Mouse (Mus musculus): ENCODE data around the gene Cyb561d2. TPM values are rescaled to one million over a fixed set of nuclear protein-coding genes. Genes with fewer than 3 reads are reported as not detected.

Gene Cyb561d2
- polyA plus RNA-seq, 1 experiment from 2014 or later: 22.9 TPM

DNA sequence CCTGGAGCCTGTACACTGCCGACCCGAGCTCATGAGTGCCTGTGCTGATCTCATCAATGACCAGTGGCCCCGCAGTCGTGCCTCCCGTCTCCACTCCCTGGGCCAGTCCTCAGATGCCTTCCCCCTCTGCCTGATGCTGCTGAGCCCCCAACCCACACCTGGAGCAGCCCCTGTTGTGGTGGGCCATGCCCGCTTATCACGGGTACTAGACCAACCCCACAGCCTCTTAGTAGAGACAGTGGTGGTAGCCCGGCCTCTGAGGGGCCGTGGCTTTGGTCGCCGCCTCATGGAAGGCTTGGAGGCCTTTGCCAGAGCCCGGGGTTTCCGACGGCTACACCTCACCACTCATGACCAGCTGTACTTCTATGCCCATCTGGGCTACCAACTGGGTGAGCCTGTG is 41.2 kb upstream of the Cyb561d2 start:
- Histone ChIP-seq H3K27me3 (ENCODE audit: insufficient read depth, low read length) (no peaks in the 10 kb centered on the region), H3K9ac (no peak overlapping the region), H3K27ac (ENCODE audit: low read depth) (no peak overlapping the region), H3K4me2 (no peak overlapping the region), H3K4me3 (ENCODE audit: low read depth, low read length) (no peak overlapping the region), H3K9me3 (ENCODE audit: low read depth, low read length) (no peaks in the 10 kb centered on the region), H3K36me3 (ENCODE audit: insufficient read depth) (peaks cover 18% of the 10 kb centered on the region; the same call in 1 of the 2 replicates), H3K4me1 (ENCODE audit: insufficient read depth) (peaks cover 2% of the 10 kb centered on the region; the same call in 1 of the 2 replicates)
- ATAC-seq (ENCODE audit: insufficient read depth) (no peak), DNase-seq (no peak)
- no peak for TF ChIP-seq CTCF (IDR thresholded peaks at IDR 0.05; ENCODE audit: low read depth)
- WGBS: 91% methylated on average over 14 of the region's 14 CpGs

- Histone ChIP-seq H3K9ac (no peak overlapping the region; the same call in 1 of the 2 replicates), H3K9me3 (ENCODE audit: low read depth, low read length) (no peaks in the 10 kb centered on the region), H3K4me2 (0 out of 2 replicates have a peak overlapping the region, but pooled peaks have one; percentile 73), H3K4me1 (ENCODE audit: insufficient read depth) (no peaks in the 10 kb centered on the region), H3K27me3 (ENCODE audit: insufficient read depth, low read length) (no peaks in the 10 kb centered on the region), H3K4me3 (ENCODE audit: low read depth, low read length) (no peak overlapping the region), H3K36me3 (ENCODE audit: insufficient read depth) (peaks cover 18% of the 10 kb centered on the region; the same call in 1 of the 2 replicates), H3K27ac (ENCODE audit: low read depth) (no peak overlapping the region)
- ATAC-seq (ENCODE audit: insufficient read depth) (no peak), DNase-seq (no peak)
- WGBS: 87% methylated on average over 7 of the region's 7 CpGs
- TF ChIP-seq CTCF (IDR thresholded peaks at IDR 0.05; ENCODE audit: low read depth): no peak
These were observed 40.6 kb upstream of the Cyb561d2 start for GRCm38 (mm10) chr9:107582509-107583062.

DNA sequence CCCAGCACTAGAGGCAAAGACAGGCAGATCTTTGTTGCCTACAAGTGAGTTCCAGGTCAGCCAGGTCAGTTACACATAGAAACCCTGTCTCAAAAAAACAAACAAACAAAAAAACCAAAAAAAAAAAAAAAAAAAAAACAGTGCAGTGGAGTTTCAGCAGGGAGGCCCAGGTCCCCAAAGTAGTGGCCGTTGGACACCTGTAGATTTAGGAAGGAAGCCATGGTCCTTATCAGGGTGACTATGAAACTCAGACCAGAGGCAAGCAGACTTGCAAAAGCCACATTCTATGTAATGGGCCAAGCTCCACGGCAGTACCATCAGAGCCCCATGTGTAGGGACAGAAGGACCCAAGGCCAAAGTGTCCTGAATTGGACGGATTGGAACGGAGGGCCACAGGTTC is 39.6 kb upstream of the Cyb561d2 start:
- peak overlapping the region; percentile 73 for H3K4me2 ChIP-seq
- whole genome bisulfite sequencing: 60% methylated on average over 4 of the region's 4 CpGs
- peak overlapping the region; percentile 93 for H3K27ac ChIP-seq (ENCODE audit: low read depth)
- peak overlapping the region; percentile 51 for H3K4me3 ChIP-seq (ENCODE audit: low read depth, low read length)
- H3K36me3 ChIP-seq (ENCODE audit: insufficient read depth): peaks cover 18% of the 10 kb centered on the region; the same call in 1 of the 2 replicates
- H3K9ac ChIP-seq: peak overlapping the region; percentile 66
- no peak for TF ChIP-seq CTCF (IDR thresholded peaks at IDR 0.05; ENCODE audit: low read depth)
- H3K27me3 ChIP-seq (ENCODE audit: insufficient read depth, low read length): no peaks in the 10 kb centered on the region
- H3K4me1 ChIP-seq (ENCODE audit: insufficient read depth): peaks cover 4% of the 10 kb centered on the region
- DNase-seq: no peak
- H3K9me3 ChIP-seq (ENCODE audit: low read depth, low read length): no peaks in the 10 kb centered on the region
- ATAC-seq (ENCODE audit: insufficient read depth): no peak

- Histone ChIP-seq H3K9me3 (ENCODE audit: low read depth, low read length) (no peaks in the 10 kb centered on the region), H3K4me2 (peak within 1 kb of the TSS; percentile 73), H3K4me3 (ENCODE audit: low read depth, low read length) (peak within 1 kb of the TSS; percentile 51), H3K27ac (ENCODE audit: low read depth) (peak within 1 kb of the TSS; percentile 93), H3K36me3 (ENCODE audit: insufficient read depth) (peaks cover 18% of the 10 kb centered on the region; the same call in 1 of the 2 replicates), H3K9ac (peak within 1 kb of the TSS; percentile 66), H3K4me1 (ENCODE audit: insufficient read depth) (peaks cover 10% of the 10 kb centered on the region), H3K27me3 (ENCODE audit: insufficient read depth, low read length) (no peaks in the 10 kb centered on the region)
- peak; percentile 80 for ATAC-seq (ENCODE audit: insufficient read depth)
- under 1% methylated on average over 32 of the region's 32 CpGs for WGBS
- no peak for TF ChIP-seq CTCF (IDR thresholded peaks at IDR 0.05; ENCODE audit: low read depth)
- DNase-seq: peak; percentile 96
These were observed 38.7 kb upstream of the Cyb561d2 start, which contains the start of gene Hyal3 for GRCm38 (mm10) chr9:107580501-107581317. TSS of gene Hyal3 (plus strand) at chr9:107580818.

DNA sequence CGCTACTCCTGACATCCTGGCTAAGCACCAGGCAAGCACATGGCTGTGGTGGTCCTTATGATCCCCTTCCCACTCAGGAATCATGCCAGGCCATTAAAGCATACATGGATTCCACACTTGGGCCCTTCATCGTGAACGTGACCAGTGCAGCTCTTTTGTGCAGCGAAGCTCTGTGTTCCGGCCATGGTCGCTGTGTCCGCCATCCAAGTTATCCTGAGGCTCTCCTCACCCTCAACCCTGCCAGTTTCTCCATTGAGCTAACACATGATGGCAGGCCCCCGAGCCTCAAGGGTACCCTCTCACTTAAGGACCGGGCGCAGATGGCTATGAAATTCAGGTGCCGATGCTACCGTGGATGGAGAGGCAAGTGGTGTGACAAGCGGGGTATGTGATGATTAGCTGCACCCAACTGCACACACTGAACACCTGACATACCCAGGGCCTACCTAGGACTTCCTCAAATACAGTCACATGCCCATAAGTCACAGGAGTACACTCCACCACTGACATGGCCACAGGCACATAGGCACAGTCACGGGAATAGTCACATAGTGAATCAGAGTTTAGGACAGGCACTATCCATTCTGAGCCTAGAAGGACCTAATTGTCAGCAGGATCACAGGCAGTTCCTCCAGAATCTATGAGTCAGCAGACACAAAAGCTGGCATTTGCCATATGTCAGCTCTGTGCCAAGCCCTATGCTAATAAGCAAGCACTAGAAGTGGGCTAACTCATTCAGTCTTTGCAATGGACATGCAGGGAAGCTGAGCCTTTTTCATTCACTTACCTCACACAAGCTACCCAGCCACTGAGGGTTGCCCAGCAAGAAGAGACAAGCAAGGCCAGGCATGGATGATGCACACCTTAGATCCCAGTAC is 37.3 kb upstream of the Cyb561d2 start:
- H3K27ac ChIP-seq (ENCODE audit: low read depth): peak overlapping the region; percentile 93; the same call in 1 of the 2 replicates
- H3K36me3 ChIP-seq (ENCODE audit: insufficient read depth): peaks cover 21% of the 10 kb centered on the region
- peaks cover 11% of the 10 kb centered on the region for H3K4me1 ChIP-seq (ENCODE audit: insufficient read depth)
- H3K9ac ChIP-seq: no peak overlapping the region
- no peak for DNase-seq
- no peak for TF ChIP-seq CTCF (IDR thresholded peaks at IDR 0.05; ENCODE audit: low read depth)
- ATAC-seq (ENCODE audit: insufficient read depth): no peak
- 92% methylated on average over 14 of the region's 14 CpGs for WGBS
- H3K4me2 ChIP-seq: no peak overlapping the region; the same call in 1 of the 2 replicates
- H3K4me3 ChIP-seq (ENCODE audit: low read depth, low read length): no peak overlapping the region
- H3K27me3 ChIP-seq (ENCODE audit: insufficient read depth, low read length): no peaks in the 10 kb centered on the region
- H3K9me3 ChIP-seq (ENCODE audit: low read depth, low read length): no peaks in the 10 kb centered on the region

DNA sequence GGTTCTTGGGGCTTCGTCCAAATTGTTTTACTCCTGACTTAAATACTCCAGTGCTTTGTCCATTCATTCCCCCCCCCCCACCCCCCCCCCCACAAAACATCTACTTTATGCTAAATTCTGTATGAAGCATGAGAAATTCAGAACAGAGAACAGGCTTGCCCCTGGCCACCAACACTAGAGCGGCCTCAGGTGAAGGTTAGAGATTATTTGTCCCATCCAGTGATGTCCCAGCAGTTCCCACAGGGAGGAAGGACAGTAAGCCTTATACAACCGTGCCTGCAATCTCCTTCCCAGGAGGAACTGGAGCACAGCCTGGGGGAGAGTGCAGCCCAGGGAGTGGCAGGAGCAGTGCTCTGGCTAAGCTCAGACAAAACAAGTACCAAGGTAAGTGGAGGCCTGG is 36.6 kb upstream of the Cyb561d2 start, which contains the start of gene Naa80:
Naa80 (plus strand) TSS at position 301 of the 400 bp plus-strand sequence.
- H3K9ac ChIP-seq: no peak within 1 kb of the TSS; the same call in 1 of the 2 replicates
- DNase-seq (no peak), ATAC-seq (ENCODE audit: insufficient read depth) (no peak)
- peaks cover 11% of the 10 kb centered on the region for H3K4me1 ChIP-seq (ENCODE audit: insufficient read depth)
- peaks cover 18% of the 10 kb centered on the region for H3K36me3 ChIP-seq (ENCODE audit: insufficient read depth)
- H3K4me3 ChIP-seq (ENCODE audit: low read depth, low read length): no peak within 1 kb of the TSS
- no peaks in the 10 kb centered on the region for H3K9me3 ChIP-seq (ENCODE audit: low read depth, low read length)
- TF ChIP-seq CTCF (IDR thresholded peaks at IDR 0.05; ENCODE audit: low read depth): no peak
- peak within 1 kb of the TSS; percentile 72 for H3K4me2 ChIP-seq
- 77% methylated on average over 3 of the region's 3 CpGs for WGBS
- no peaks in the 10 kb centered on the region for H3K27me3 ChIP-seq (ENCODE audit: insufficient read depth, low read length)
- peak within 1 kb of the TSS; percentile 93; the same call in 1 of the 2 replicates for H3K27ac ChIP-seq (ENCODE audit: low read depth)
